17 mouse cellular contexts compared by ENCODE assay signal in the genomic region with DNA sequence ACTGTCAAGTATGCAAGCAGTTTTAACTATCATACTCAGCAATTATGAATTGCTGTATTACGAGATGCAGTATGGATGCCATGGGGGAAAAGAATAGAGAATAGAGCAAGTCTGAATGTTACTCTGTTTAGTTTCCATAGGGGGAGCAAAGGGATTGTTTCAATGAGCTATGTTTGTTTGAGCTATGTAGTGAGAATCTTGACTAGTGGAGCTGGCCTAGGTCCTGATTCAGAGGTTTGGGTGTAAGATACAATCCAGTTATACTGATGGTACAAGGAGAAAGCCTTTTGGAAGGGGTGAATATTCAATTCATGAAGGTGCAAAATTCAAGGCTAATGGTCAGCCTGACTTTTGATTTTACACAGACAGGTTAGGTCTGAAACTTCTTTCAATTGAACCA. TPM values are rescaled to one million over a fixed set of nuclear protein-coding genes. Genes with fewer than 3 reads are reported as not detected.
A peak's percentile ranks its signal among the peaks of the same experiment; 100 is the strongest.
DNase-seq lines count a peak whose midpoint lies in the region; ATAC-seq and TF ChIP-seq lines count a peak whose summit lies in the region.
"Had no signal": no experiment of that assay in that cellular context is flagged by ENCODE, and none has a peak within 500 bp of the region (broad histone marks: within the 10 kb centered on the region; RNA-seq: fewer than 3 reads in every experiment).

No protein-coding gene starts in this region.

- ATAC-seq in lung, postnatal 0 days, result no peak
- ATAC-seq in embryonic facial prominence, embryonic 11.5 days (replicated peaks; ENCODE audit: insufficient number of reproducible peaks, low FRiP score, low TSS enrichment, low read depth), result no peak
- no peak for ATAC-seq in megakaryocyte, adult 5-6 weeks (ENCODE audit: poor library complexity, severe bottlenecking)
- ATAC-seq: inflammation-experienced regulatory T-cells, adult 6 months had no signal

- H3K27ac ChIP-seq in lung, postnatal 0 days (ENCODE audit: low read length), result no peak overlapping the region
- H3K27ac ChIP-seq in embryonic facial prominence, embryonic 11.5 days (replicated peaks; ENCODE audit: low read depth, low read length), result no peak overlapping the region
- H3K27ac ChIP-seq: heart, adult 2 months had no signal

- no peak overlapping the region for H3K9ac ChIP-seq in lung, postnatal 0 days (replicated peaks; ENCODE audit: low read depth)
- H3K9ac ChIP-seq in embryonic facial prominence, embryonic 11.5 days (replicated peaks; ENCODE audit: low read length), result no peak overlapping the region

- peak; percentile 8 for DNase-seq in lung, postnatal 0 days (ENCODE audit: low spot score)
- no peak for DNase-seq in lung, postnatal 25 days (ENCODE audit: low spot score)
- DNase-seq in NIH3T3 (ENCODE audit: low read depth), result peak; percentile 19
- peak; percentile 74 for DNase-seq in embryonic facial prominence, embryonic 11.5 days (ENCODE audit: low spot score)
- no peak for DNase-seq in left cerebral cortex, adult 11 months (ENCODE audit: low spot score)
- no peak for DNase-seq in cerebellum, postnatal 36 days
- DNase-seq: adrenal gland, postnatal 10 days; cerebellum, postnatal 14 days; heart, adult 2 months; heart, postnatal 10 days; thymus, postnatal 4 days had no signal

- H3K4me1 ChIP-seq in lung, postnatal 0 days (ENCODE audit: insufficient read depth, low read depth, low read length), result no peaks in the 10 kb centered on the region
- H3K4me1 ChIP-seq in embryonic facial prominence, embryonic 11.5 days (ENCODE audit: control insufficient read depth, insufficient read depth, low read length), result no peaks in the 10 kb centered on the region

- no peaks in the 10 kb centered on the region for H3K9me3 ChIP-seq in lung, postnatal 0 days (ENCODE audit: low read length)
- H3K9me3 ChIP-seq in embryonic facial prominence, embryonic 11.5 days (replicated peaks; ENCODE audit: control insufficient read depth, low read length), result no peaks in the 10 kb centered on the region

- WGBS in lung, postnatal 0 days, result 73% methylated on average over 1 of the region's 1 CpGs
- 75% methylated on average over 1 of the region's 1 CpGs for WGBS in embryonic facial prominence, embryonic 11.5 days

- no peak overlapping the region for H3K4me2 ChIP-seq in lung, postnatal 0 days (replicated peaks; ENCODE audit: low read depth, low read length)
- H3K4me2 ChIP-seq in embryonic facial prominence, embryonic 11.5 days (ENCODE audit: low read depth, low read length), result no peak overlapping the region

- TF ChIP-seq CTCF in lung, postnatal 0 days (IDR thresholded peaks at IDR 0.05), result no peak

- no peaks in the 10 kb centered on the region for H3K27me3 ChIP-seq in lung, postnatal 0 days (replicated peaks; ENCODE audit: insufficient read depth, low read length)
- no peaks in the 10 kb centered on the region for H3K27me3 ChIP-seq in embryonic facial prominence, embryonic 11.5 days (ENCODE audit: control insufficient read depth, insufficient read depth, low read length)

- no peaks in the 10 kb centered on the region for H3K36me3 ChIP-seq in lung, postnatal 0 days (ENCODE audit: insufficient read depth, low read length)
- H3K36me3 ChIP-seq in embryonic facial prominence, embryonic 11.5 days (replicated peaks; ENCODE audit: control insufficient read depth, insufficient read depth, low read depth, low read length), result no peaks in the 10 kb centered on the region
- H3K36me3 ChIP-seq: G1E had no signal

- TF ChIP-seq EP300 in lung, postnatal 0 days (IDR thresholded peaks at IDR 0.05), result no peak

- no peak overlapping the region for H3K4me3 ChIP-seq in lung, postnatal 0 days (ENCODE audit: low read depth, low read length)
- H3K4me3 ChIP-seq in embryonic facial prominence, embryonic 11.5 days (ENCODE audit: low read depth, low read length), result no peak overlapping the region
- H3K4me3 ChIP-seq: erythroblast, embryonic 14.5 days; heart, adult 2 months had no signal

RNA-seq across cellular contexts. Expression of gene Mdga2, which starts 45.1 kb away (rescaled TPM):
- 0.08 and 0.14 TPM in 2 replicates for polyA plus RNA-seq in lung, postnatal 0 days (2015; fragmentation: Nextera tagmentation; extraction: Ambion mirVana)
- 1.6 and 2.0 TPM in 2 replicates for polyA plus RNA-seq in embryonic facial prominence, embryonic 11.5 days (2014; fragmentation: Nextera tagmentation; extraction: Ambion mirVana)
- total RNA-seq in megakaryocyte, adult 5-6 weeks (2015), result not detected in 2 replicates
- not detected in 2 replicates for total RNA-seq in megakaryocyte, adult 5-6 weeks (2017)
- total RNA-seq: megakaryocyte progenitor cell, adult 5-6 weeks had no signal
- polyA plus RNA-seq: erythroblast, embryonic 14.5 days; G1E; liver, embryonic 16.5 days had no signal

Comparison
In these comparisons a context has a peak if more than half of its experiments do, and no peak if none do; other contexts are left out.
1. DNase-seq: peak in lung, postnatal 0 days (single experiment), NIH3T3 (single experiment) and embryonic facial prominence, embryonic 11.5 days (single experiment); none in lung, postnatal 25 days (single experiment), left cerebral cortex, adult 11 months (single experiment) and cerebellum, postnatal 36 days (0 of 2).